Mouse (Mus musculus) neural tube, embryonic 13.5 days (tissue): ENCODE data around the gene Prkar2a. TPM values are rescaled to one million over a fixed set of nuclear protein-coding genes. Genes with fewer than 3 reads are reported as not detected.

Source experiments
- ATAC-seq: fragments of 200-750 bp; cut with Nextera tagmentation; 2 replicates; pipeline ENCODE4 v1.8.0; 2017; ENCODE audit warnings: low read depth, mild to moderate bottlenecking, moderate TSS enrichment, moderate library complexity
- H3K27ac ChIP-seq: fragments of 300-500 bp; sonication (generic); replicated peaks from 2 replicates; pipeline ENCODE4 v1.5.1; 2015; ENCODE audit warnings: moderate library complexity, mild to moderate bottlenecking, inconsistent platforms
- H3K27me3 ChIP-seq: fragments of 300-500 bp; sonication (generic); 2 replicates; pipeline ENCODE4 v1.6.1; 2015; ENCODE audit warnings: mild to moderate bottlenecking, inconsistent platforms
- H3K36me3 ChIP-seq: fragments of 300-500 bp; sonication (generic); 2 replicates; pipeline ENCODE4 v1.6.1; 2015; ENCODE audit warnings: mild to moderate bottlenecking, inconsistent platforms
- H3K4me1 ChIP-seq: fragments of 300-500 bp; sonication (generic); replicated peaks from 2 replicates; pipeline ENCODE4 v1.6.1; 2015; ENCODE audit warnings: inconsistent platforms
- H3K4me2 ChIP-seq: fragments of 300-500 bp; sonication (generic); 2 replicates; pipeline ENCODE4 v1.6.1; 2015; ENCODE audit warnings: inconsistent platforms, mild to moderate bottlenecking, moderate library complexity
- H3K4me3 ChIP-seq: fragments of 300-500 bp; sonication (generic); 2 replicates; pipeline ENCODE4 v1.5.1; 2015; ENCODE audit warnings: mild to moderate bottlenecking, inconsistent platforms
- H3K9ac ChIP-seq: fragments of 300-500 bp; sonication (generic); 2 replicates; pipeline ENCODE4 v1.6.1; 2015; ENCODE audit warnings: moderate library complexity, mild to moderate bottlenecking, inconsistent platforms
- H3K9me3 ChIP-seq: fragments of 300-500 bp; sonication (generic); 2 replicates; pipeline ENCODE4 v1.6.1; 2016; ENCODE audit warnings: inconsistent platforms
- WGBS: fragments of 180-500 bp; shearing (Covaris S2); methylation state at CpG from one replicate; pipeline ENCODE4 v1.1.7; 2015; 5-methylcytosine and 5-hydroxymethylcytosine counted together
- polyA plus RNA-seq: library from polyadenylated mRNA; unstranded; fragments of >200 nt; fragmentation: Nextera tagmentation; extraction: Ambion mirVana; gene quantifications from 2 replicates; pipeline ENCODE4 v1.2.1, GENCODE M21; 2015

Prkar2a gene
- polyA plus RNA-seq, 1 experiment from 2014 or later, result 57.6 TPM

- H3K27me3 ChIP-seq, result no peaks in the 10 kb centered on the region
- no peaks in the 10 kb centered on the region for H3K4me1 ChIP-seq
- no peak overlapping the region for H3K4me3 ChIP-seq
- no peak overlapping the region for H3K4me2 ChIP-seq
- no peak overlapping the region for H3K27ac ChIP-seq
- 19% methylated on average over 3 of the region's 3 CpGs for WGBS
- ATAC-seq, result no peak
- peaks cover 67% of the 10 kb centered on the region for H3K36me3 ChIP-seq
- H3K9me3 ChIP-seq, result no peaks in the 10 kb centered on the region
- H3K9ac ChIP-seq, result no peak overlapping the region
Observed at GRCm38 (mm10) chr9:108739239-108739638, 50.1 kb downstream of the Prkar2a start.

GRCm38 (mm10) chr9:108740062-108740461, 50.9 kb downstream of the Prkar2a start:
- no peak overlapping the region for H3K9ac ChIP-seq
- H3K4me2 ChIP-seq, result no peak overlapping the region
- no peaks in the 10 kb centered on the region for H3K4me1 ChIP-seq
- no peaks in the 10 kb centered on the region for H3K9me3 ChIP-seq
- H3K36me3 ChIP-seq, result peaks cover 66% of the 10 kb centered on the region
- no peak for ATAC-seq
- 93% methylated on average over 1 of the region's 1 CpGs for WGBS
- H3K27me3 ChIP-seq, result no peaks in the 10 kb centered on the region
- no peak overlapping the region for H3K4me3 ChIP-seq
- no peak overlapping the region for H3K27ac ChIP-seq

GRCm38 (mm10) chr9:108742048-108742447, 52.9 kb downstream of the Prkar2a start:
- Histone ChIP-seq H3K4me1 (no peaks in the 10 kb centered on the region), H3K27ac (no peak overlapping the region), H3K4me2 (no peak overlapping the region), H3K9me3 (no peaks in the 10 kb centered on the region), H3K36me3 (peaks cover 68% of the 10 kb centered on the region), H3K9ac (no peak overlapping the region), H3K4me3 (no peak overlapping the region), H3K27me3 (no peaks in the 10 kb centered on the region)
- no peak for ATAC-seq
- WGBS, result 90% methylated on average over 9 of the region's 9 CpGs

- H3K4me1 ChIP-seq, result no peaks in the 10 kb centered on the region
- H3K27ac ChIP-seq, result no peak overlapping the region
- no peak overlapping the region for H3K9ac ChIP-seq
- no peak overlapping the region for H3K4me2 ChIP-seq
- H3K27me3 ChIP-seq, result no peaks in the 10 kb centered on the region
- no peak overlapping the region for H3K4me3 ChIP-seq
- no peaks in the 10 kb centered on the region for H3K9me3 ChIP-seq
- WGBS, result 90% methylated on average over 14 of the region's 14 CpGs
- ATAC-seq, result no peak
- H3K36me3 ChIP-seq, result peaks cover 80% of the 10 kb centered on the region
Observed at GRCm38 (mm10) chr9:108746876-108747499, 57.9 kb downstream of the Prkar2a start.

GRCm38 (mm10) chr9:108747694-108748093, 58.6 kb downstream of the Prkar2a start:
- Histone ChIP-seq H3K27ac (no peak overlapping the region), H3K36me3 (peaks cover 73% of the 10 kb centered on the region), H3K9me3 (no peaks in the 10 kb centered on the region), H3K4me1 (no peaks in the 10 kb centered on the region), H3K4me2 (no peak overlapping the region), H3K27me3 (no peaks in the 10 kb centered on the region), H3K4me3 (no peak overlapping the region), H3K9ac (no peak overlapping the region)
- no peak for ATAC-seq
- 86% methylated on average over 3 of the region's 3 CpGs for WGBS

GRCm38 (mm10) chr9:108748600-108749183, 59.6 kb downstream of the Prkar2a start:
- Histone ChIP-seq H3K27me3 (no peaks in the 10 kb centered on the region), H3K4me2 (no peak overlapping the region), H3K4me3 (no peak overlapping the region), H3K9me3 (no peaks in the 10 kb centered on the region), H3K4me1 (no peaks in the 10 kb centered on the region), H3K36me3 (peaks cover 63% of the 10 kb centered on the region), H3K9ac (0 out of 2 replicates have a peak overlapping the region, but pooled peaks have one; percentile 17), H3K27ac (0 out of 2 replicates have a peak overlapping the region, but pooled peaks have one; percentile 42)
- no peak for ATAC-seq
- whole genome bisulfite sequencing, result 82% methylated on average over 11 of the region's 11 CpGs

GRCm38 (mm10) chr9:108750616-108751015, 61.5 kb downstream of the Prkar2a start:
- Histone ChIP-seq H3K27me3 (no peaks in the 10 kb centered on the region), H3K4me1 (no peaks in the 10 kb centered on the region), H3K36me3 (peaks cover 45% of the 10 kb centered on the region), H3K4me3 (no peak overlapping the region), H3K4me2 (no peak overlapping the region), H3K27ac (no peak overlapping the region), H3K9ac (no peak overlapping the region), H3K9me3 (no peaks in the 10 kb centered on the region)
- ATAC-seq, result no peak
- WGBS, result 90% methylated on average over 11 of the region's 11 CpGs

GRCm38 (mm10) chr9:108752142-108752920, 63.2 kb downstream of the Prkar2a start:
- Histone ChIP-seq H3K9me3 (no peaks in the 10 kb centered on the region), H3K27ac (no peak overlapping the region), H3K4me1 (no peaks in the 10 kb centered on the region), H3K36me3 (peaks cover 29% of the 10 kb centered on the region), H3K4me2 (no peak overlapping the region), H3K4me3 (no peak overlapping the region), H3K9ac (no peak overlapping the region), H3K27me3 (no peaks in the 10 kb centered on the region)
- ATAC-seq, result no peak
- 92% methylated on average over 11 of the region's 11 CpGs for WGBS

- ATAC-seq, result no peak
- no peak overlapping the region for H3K4me3 ChIP-seq
- no peak overlapping the region for H3K4me2 ChIP-seq
- WGBS, result 76% methylated on average over 9 of the region's 9 CpGs
- H3K36me3 ChIP-seq, result peaks cover 19% of the 10 kb centered on the region
- H3K9me3 ChIP-seq, result no peaks in the 10 kb centered on the region
- H3K27me3 ChIP-seq, result no peaks in the 10 kb centered on the region
- no peak overlapping the region for H3K27ac ChIP-seq
- no peak overlapping the region for H3K9ac ChIP-seq
- H3K4me1 ChIP-seq, result no peaks in the 10 kb centered on the region
Observed at GRCm38 (mm10) chr9:108753326-108753725, 64.2 kb downstream of the Prkar2a start.

GRCm38 (mm10) chr9:108753976-108754375, 64.9 kb downstream of the Prkar2a start:
- Histone ChIP-seq H3K27me3 (no peaks in the 10 kb centered on the region), H3K4me1 (no peaks in the 10 kb centered on the region), H3K4me3 (no peak overlapping the region), H3K9ac (no peak overlapping the region), H3K36me3 (peaks cover 12% of the 10 kb centered on the region; the same call in 1 of the 2 replicates), H3K9me3 (no peaks in the 10 kb centered on the region), H3K4me2 (no peak overlapping the region), H3K27ac (no peak overlapping the region)
- WGBS, result 93% methylated on average over 3 of the region's 3 CpGs
- ATAC-seq, result no peak

GRCm38 (mm10) chr9:108754423-108754822, 65.3 kb downstream of the Prkar2a start:
- ATAC-seq, result no peak

GRCm38 (mm10) chr9:108757406-108757805, 68.3 kb downstream of the Prkar2a start:
- ATAC-seq, result no peak
- no peak overlapping the region for H3K9ac ChIP-seq
- no peaks in the 10 kb centered on the region for H3K4me1 ChIP-seq
- no peak overlapping the region for H3K4me3 ChIP-seq
- H3K9me3 ChIP-seq, result no peaks in the 10 kb centered on the region
- no peak overlapping the region for H3K4me2 ChIP-seq
- no peaks in the 10 kb centered on the region for H3K36me3 ChIP-seq
- no peak overlapping the region for H3K27ac ChIP-seq
- H3K27me3 ChIP-seq, result no peaks in the 10 kb centered on the region
- WGBS, result 75% methylated on average over 6 of the region's 6 CpGs

More at GRCm38 (mm10) chr9:108754423-108754822, 65.3 kb downstream of the Prkar2a start:
- Histone ChIP-seq H3K9me3 (no peaks in the 10 kb centered on the region), H3K4me1 (no peaks in the 10 kb centered on the region), H3K36me3 (peaks cover 8% of the 10 kb centered on the region; the same call in 1 of the 2 replicates), H3K4me3 (no peak overlapping the region), H3K27ac (no peak overlapping the region), H3K4me2 (no peak overlapping the region), H3K27me3 (no peaks in the 10 kb centered on the region), H3K9ac (no peak overlapping the region)
- WGBS, result 81% methylated on average over 5 of the region's 5 CpGs
